Comparison of ENCODE assay signal across 16 mouse cellular contexts in genomic region chr9:34871316-34871966, GRCm38 (mm10).
DNase-seq lines count a peak whose midpoint lies in the region; ATAC-seq lines count a peak whose summit lies in the region.
"Had no signal": no experiment of that assay in that cellular context is flagged by ENCODE, and none has a peak within 500 bp of the region (broad histone marks: within the 10 kb centered on the region; RNA-seq: fewer than 3 reads in every experiment).

No protein-coding gene starts in this region.

- DNase-seq in neural tube, embryonic 11.5 days (ENCODE audit: low spot score): peak; percentile 61
- DNase-seq in cerebellum, adult 11 months: no peak
- DNase-seq in urinary bladder, postnatal 25 days (ENCODE audit: low spot score): no peak
- no peak for DNase-seq in adrenal gland, adult 2 months
- no peak for DNase-seq in left cerebral cortex, adult 8-10 months (ENCODE audit: low spot score in 2 of 2)
- DNase-seq: cerebellum, postnatal 10 days; heart, postnatal 10 days; kidney, adult 2 months; right cerebral cortex, postnatal 4 days had no signal

- 11% methylated on average over 15 of the region's 15 CpGs for WGBS in forebrain, embryonic 12.5 days
- WGBS in hindbrain, embryonic 16.5 days: 17% methylated on average over 15 of the region's 15 CpGs
- 37% methylated on average over 15 of the region's 15 CpGs for WGBS in neural tube, embryonic 11.5 days

- H3K9ac ChIP-seq in forebrain, embryonic 12.5 days: no peak overlapping the region
- H3K9ac ChIP-seq in hindbrain, embryonic 16.5 days (ENCODE audit: low read depth, low read length): peak overlapping the region; percentile 29; the same call in 1 of the 2 replicates
- H3K9ac ChIP-seq in neural tube, embryonic 11.5 days (ENCODE audit: low read length): peak overlapping the region; percentile 27
- H3K9ac ChIP-seq: liver, embryonic 14.5 days had no signal

- peaks cover 34% of the 10 kb centered on the region for H3K27me3 ChIP-seq in forebrain, embryonic 12.5 days
- no peaks in the 10 kb centered on the region for H3K27me3 ChIP-seq in hindbrain, embryonic 16.5 days (replicated peaks; ENCODE audit: control insufficient read depth, insufficient read depth, low read length)
- H3K27me3 ChIP-seq in neural tube, embryonic 11.5 days (ENCODE audit: control insufficient read depth, insufficient read depth, low read length): no peaks in the 10 kb centered on the region

- H3K27ac ChIP-seq in brown adipose tissue, adult 24 weeks (replicated peaks; ENCODE audit: low read depth, low read length): peak overlapping the region; percentile 80
- 0 out of 2 replicates have a peak overlapping the region, but pooled peaks have one; percentile 25 for H3K27ac ChIP-seq in forebrain, embryonic 12.5 days
- peak overlapping the region; percentile 8; the same call in 1 of the 2 replicates for H3K27ac ChIP-seq in hindbrain, embryonic 16.5 days (ENCODE audit: low read depth, low read length)
- no peak overlapping the region for H3K27ac ChIP-seq in neural tube, embryonic 11.5 days (ENCODE audit: low read depth, low read length)
- H3K27ac ChIP-seq: liver, embryonic 14.5 days; stomach, postnatal 0 days had no signal

- H3K9me3 ChIP-seq in forebrain, embryonic 12.5 days: no peaks in the 10 kb centered on the region
- H3K9me3 ChIP-seq in hindbrain, embryonic 16.5 days (ENCODE audit: control insufficient read depth, low read length): no peaks in the 10 kb centered on the region
- H3K9me3 ChIP-seq in neural tube, embryonic 11.5 days (ENCODE audit: control insufficient read depth, low read length): no peaks in the 10 kb centered on the region

- no peak overlapping the region for H3K4me3 ChIP-seq in brown adipose tissue, adult 24 weeks (ENCODE audit: insufficient read depth, low read depth, low read length)
- H3K4me3 ChIP-seq in forebrain, embryonic 12.5 days (replicated peaks): no peak overlapping the region
- H3K4me3 ChIP-seq in hindbrain, embryonic 16.5 days (ENCODE audit: low read length): no peak overlapping the region
- H3K4me3 ChIP-seq in neural tube, embryonic 11.5 days (ENCODE audit: low read depth, low read length): no peak overlapping the region
- H3K4me3 ChIP-seq: erythroblast, embryonic 14.5 days had no signal

- peak overlapping the region; percentile 32 for H3K4me2 ChIP-seq in forebrain, embryonic 12.5 days
- H3K4me2 ChIP-seq in hindbrain, embryonic 16.5 days (ENCODE audit: low read length): 0 out of 2 replicates have a peak overlapping the region, but pooled peaks have one; percentile 5
- H3K4me2 ChIP-seq in neural tube, embryonic 11.5 days (ENCODE audit: low read depth): no peak overlapping the region

- H3K4me1 ChIP-seq in brown adipose tissue, adult 24 weeks (ENCODE audit: control insufficient read depth, insufficient read depth, insufficient read length, low read length): no peaks in the 10 kb centered on the region
- peaks cover 25% of the 10 kb centered on the region for H3K4me1 ChIP-seq in forebrain, embryonic 12.5 days
- H3K4me1 ChIP-seq in hindbrain, embryonic 16.5 days (ENCODE audit: control insufficient read depth, insufficient read depth, low read depth, low read length): peaks cover 9% of the 10 kb centered on the region
- H3K4me1 ChIP-seq in neural tube, embryonic 11.5 days (ENCODE audit: control insufficient read depth, insufficient read depth, low read length): peaks cover 6% of the 10 kb centered on the region; the same call in 1 of the 2 replicates

- no peaks in the 10 kb centered on the region for H3K36me3 ChIP-seq in forebrain, embryonic 12.5 days (replicated peaks)
- no peaks in the 10 kb centered on the region for H3K36me3 ChIP-seq in hindbrain, embryonic 16.5 days (ENCODE audit: control insufficient read depth, insufficient read depth, low read length)
- H3K36me3 ChIP-seq in neural tube, embryonic 11.5 days (ENCODE audit: control insufficient read depth, insufficient read depth, low read length): no peaks in the 10 kb centered on the region

- ATAC-seq in forebrain, embryonic 12.5 days (ENCODE audit: low FRiP score): 0 out of 2 replicates have a peak, but pooled peaks have one; percentile 36
- 0 out of 2 replicates have a peak, but pooled peaks have one; percentile 38 for ATAC-seq in hindbrain, embryonic 16.5 days
- peak; percentile 56; the same call in 1 of the 2 replicates for ATAC-seq in neural tube, embryonic 11.5 days (ENCODE audit: insufficient read depth, low FRiP score, low TSS enrichment)
- ATAC-seq: CD4-positive, CD25-positive, alpha-beta regulatory T cell, adult 4 months had no signal
